Mouse (Mus musculus) neural tube, embryonic 11.5 days (tissue): Measurements from ENCODE around the gene Lipc. TPM values are rescaled to one million over a fixed set of nuclear protein-coding genes. Genes with fewer than 3 reads are reported as not detected.

Source experiments
- ATAC-seq: fragments of 200-750 bp; cut with Nextera tagmentation; 2 replicates; pipeline ENCODE4 v1.8.0; 2017; ENCODE audit warnings: moderate number of reproducible peaks, mild to moderate bottlenecking, moderate TSS enrichment, moderate library complexity; ENCODE audit not compliant: insufficient read depth, low FRiP score, low TSS enrichment
- DNase-seq: peaks from one replicate; pipeline ENCODE4 v3.0.0-alpha.2; 2015; ENCODE audit warnings: low spot score
- H3K27ac ChIP-seq: fragments of 300-500 bp; sonication (generic); 2 replicates; pipeline ENCODE4 v1.5.1; 2014; ENCODE audit warnings: low read depth, mild to moderate bottlenecking, low read length
- H3K27me3 ChIP-seq: fragments of 300-500 bp; sonication (generic); 2 replicates; pipeline ENCODE4 v1.6.1; 2014; ENCODE audit warnings: mild to moderate bottlenecking, low read length, mixed read lengths; ENCODE audit not compliant: control insufficient read depth, insufficient read depth
- H3K36me3 ChIP-seq: fragments of 300-500 bp; sonication (generic); 2 replicates; pipeline ENCODE4 v1.6.1; 2014; ENCODE audit warnings: mild to moderate bottlenecking, low read length, moderate library complexity, mixed read lengths; ENCODE audit not compliant: control insufficient read depth, insufficient read depth
- H3K4me1 ChIP-seq: fragments of 300-500 bp; sonication (generic); 2 replicates; pipeline ENCODE4 v1.6.1; 2014; ENCODE audit warnings: low read length, mixed read lengths; ENCODE audit not compliant: control insufficient read depth, insufficient read depth
- H3K4me2 ChIP-seq: fragments of 300-500 bp; sonication (generic); 2 replicates; pipeline ENCODE4 v1.6.1; 2014; ENCODE audit warnings: low read depth, mild to moderate bottlenecking, moderate library complexity
- H3K4me3 ChIP-seq: fragments of 300-500 bp; sonication (generic); 2 replicates; pipeline ENCODE4 v1.5.1; 2014; ENCODE audit warnings: low read depth, low read length
- H3K9ac ChIP-seq: fragments of 300-500 bp; sonication (generic); 2 replicates; pipeline ENCODE4 v1.6.1; 2014; ENCODE audit warnings: mild to moderate bottlenecking, low read length
- H3K9me3 ChIP-seq: fragments of 300-500 bp; sonication (generic); 2 replicates; pipeline ENCODE4 v1.6.1; 2016; ENCODE audit warnings: low read length; ENCODE audit not compliant: control insufficient read depth
- WGBS: fragments of 180-500 bp; shearing (Covaris S2); extraction: QIAGEN DNeasy Blood & Tissue Kit; methylation state at CpG from one replicate; pipeline ENCODE4 v1.1.7; 2014; 5-methylcytosine and 5-hydroxymethylcytosine counted together
- polyA plus RNA-seq: library from polyadenylated mRNA; unstranded; fragments of >200 nt; fragmentation: Nextera tagmentation; extraction: Ambion mirVana; gene quantifications from 2 replicates; pipeline ENCODE4 v1.2.1, GENCODE M21; 2014

The Lipc gene
- polyA plus RNA-seq, 1 experiment from 2014 or later, result not detected

DNA sequence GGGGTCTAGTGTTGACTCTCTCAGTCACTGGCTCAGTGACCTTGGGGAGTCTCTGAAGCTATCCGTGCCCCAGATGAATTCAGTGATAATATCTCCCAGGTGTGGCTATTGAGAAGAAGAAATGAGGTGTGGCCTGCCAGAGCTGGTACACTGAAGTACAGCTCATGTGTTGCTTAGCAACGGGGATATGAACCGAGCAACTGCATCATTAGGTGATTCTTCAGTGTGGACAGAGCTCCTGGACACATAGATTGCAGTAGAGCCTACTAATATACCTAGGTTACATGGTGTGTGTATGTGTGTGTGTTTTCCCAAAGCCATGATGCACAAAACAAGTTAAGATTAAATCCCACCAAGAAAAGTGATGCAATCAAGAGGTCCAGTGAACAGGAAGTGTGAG, 100.5 kb downstream of the Lipc start:
- no peak overlapping the region for H3K27ac ChIP-seq
- H3K9ac ChIP-seq, result no peak overlapping the region
- no peaks in the 10 kb centered on the region for H3K27me3 ChIP-seq
- H3K4me2 ChIP-seq, result no peak overlapping the region
- H3K4me3 ChIP-seq, result no peak overlapping the region
- H3K9me3 ChIP-seq, result no peaks in the 10 kb centered on the region
- H3K36me3 ChIP-seq, result no peaks in the 10 kb centered on the region
- DNase-seq (no peak), ATAC-seq (no peak)
- WGBS, result 76% methylated on average over 3 of the region's 3 CpGs
- H3K4me1 ChIP-seq, result no peaks in the 10 kb centered on the region; the same call in 1 of the 2 replicates

- DNase-seq (no peak), ATAC-seq (no peak)
- Histone ChIP-seq H3K9ac (no peak overlapping the region), H3K4me2 (no peak overlapping the region), H3K36me3 (no peaks in the 10 kb centered on the region), H3K4me3 (no peak overlapping the region), H3K9me3 (no peaks in the 10 kb centered on the region), H3K27ac (no peak overlapping the region), H3K27me3 (no peaks in the 10 kb centered on the region), H3K4me1 (no peaks in the 10 kb centered on the region)
- 64% methylated on average over 10 of the region's 10 CpGs for WGBS
Observed at GRCm38 (mm10) chr9:70848135-70848770, 103.8 kb downstream of the Lipc start.

- H3K4me2 ChIP-seq, result no peak overlapping the region
- H3K27ac ChIP-seq, result no peak overlapping the region
- no peak overlapping the region for H3K4me3 ChIP-seq
- no peaks in the 10 kb centered on the region for H3K36me3 ChIP-seq
- DNase-seq (no peak), ATAC-seq (no peak)
- H3K9ac ChIP-seq, result no peak overlapping the region
- no peaks in the 10 kb centered on the region for H3K9me3 ChIP-seq
- no peaks in the 10 kb centered on the region for H3K27me3 ChIP-seq
- H3K4me1 ChIP-seq, result no peaks in the 10 kb centered on the region
- 33% methylated on average over 8 of the region's 8 CpGs for WGBS
Observed at GRCm38 (mm10) chr9:70847627-70848051, 104.4 kb downstream of the Lipc start.

- WGBS, result 89% methylated on average over 4 of the region's 4 CpGs
Observed at GRCm38 (mm10) chr9:70843270-70843669, 108.8 kb downstream of the Lipc start.

DNA sequence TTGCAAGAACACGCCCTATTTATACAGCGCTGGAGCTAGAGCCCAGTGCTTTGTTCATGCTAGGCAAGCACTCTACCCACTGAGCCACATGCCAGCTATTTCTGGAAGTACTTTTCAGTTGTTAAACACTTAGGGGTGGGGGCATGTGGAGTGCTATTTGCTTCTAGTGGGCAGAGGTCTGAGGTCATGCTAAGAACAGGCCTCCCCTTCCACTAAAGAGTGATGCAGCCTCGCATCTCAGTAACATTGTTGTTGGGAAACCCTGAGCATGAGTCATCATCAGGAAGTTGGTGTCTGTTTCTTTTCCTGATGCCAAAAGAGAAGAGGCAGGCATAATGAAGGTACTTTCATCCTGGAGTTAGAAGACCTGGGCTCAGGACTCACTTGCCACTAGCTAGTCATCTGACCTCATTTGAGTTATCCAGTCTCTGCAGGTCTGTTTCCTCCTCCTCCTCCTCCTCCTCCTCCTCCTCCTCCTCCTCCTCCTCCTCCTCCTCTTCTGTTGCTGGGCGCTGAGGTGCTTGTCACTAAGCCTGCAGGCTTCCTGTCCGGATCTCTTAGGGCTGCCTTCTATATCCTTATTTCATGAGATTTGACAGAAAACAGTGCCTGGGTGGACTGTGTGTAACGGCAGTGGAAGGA, 109.6 kb downstream of the Lipc start:
- H3K4me2 ChIP-seq, result no peak overlapping the region
- ATAC-seq (no peak), DNase-seq (no peak)
- WGBS, result 72% methylated on average over 6 of the region's 6 CpGs
- H3K9me3 ChIP-seq, result no peaks in the 10 kb centered on the region
- H3K36me3 ChIP-seq, result no peaks in the 10 kb centered on the region
- H3K27ac ChIP-seq, result no peak overlapping the region
- no peak overlapping the region for H3K9ac ChIP-seq
- H3K4me1 ChIP-seq, result no peaks in the 10 kb centered on the region
- H3K27me3 ChIP-seq, result no peaks in the 10 kb centered on the region
- H3K4me3 ChIP-seq, result no peak overlapping the region

More at GRCm38 (mm10) chr9:70843270-70843669, 108.8 kb downstream of the Lipc start:
- Histone ChIP-seq H3K4me1 (no peaks in the 10 kb centered on the region), H3K4me3 (no peak overlapping the region), H3K36me3 (no peaks in the 10 kb centered on the region), H3K9ac (no peak overlapping the region), H3K27me3 (no peaks in the 10 kb centered on the region), H3K27ac (no peak overlapping the region), H3K9me3 (no peaks in the 10 kb centered on the region), H3K4me2 (no peak overlapping the region)
- ATAC-seq, result no peak
- DNase-seq, result no peak

GRCm38 (mm10) chr9:70841426-70842215, 110.4 kb downstream of the Lipc start:
- Histone ChIP-seq H3K9me3 (no peaks in the 10 kb centered on the region), H3K4me1 (no peaks in the 10 kb centered on the region), H3K27me3 (no peaks in the 10 kb centered on the region), H3K4me3 (no peak overlapping the region), H3K36me3 (no peaks in the 10 kb centered on the region), H3K9ac (no peak overlapping the region), H3K4me2 (no peak overlapping the region), H3K27ac (no peak overlapping the region)
- DNase-seq, result no peak
- no peak for ATAC-seq
- WGBS, result 86% methylated on average over 8 of the region's 8 CpGs

- Histone ChIP-seq H3K27me3 (no peaks in the 10 kb centered on the region), H3K4me1 (no peaks in the 10 kb centered on the region), H3K27ac (no peak overlapping the region), H3K9ac (no peak overlapping the region), H3K4me2 (no peak overlapping the region), H3K9me3 (no peaks in the 10 kb centered on the region), H3K36me3 (no peaks in the 10 kb centered on the region), H3K4me3 (no peak overlapping the region)
- ATAC-seq (no peak), DNase-seq (no peak)
- 65% methylated on average over 6 of the region's 6 CpGs for WGBS
Observed at GRCm38 (mm10) chr9:70840861-70841341, 111.1 kb downstream of the Lipc start.

DNA sequence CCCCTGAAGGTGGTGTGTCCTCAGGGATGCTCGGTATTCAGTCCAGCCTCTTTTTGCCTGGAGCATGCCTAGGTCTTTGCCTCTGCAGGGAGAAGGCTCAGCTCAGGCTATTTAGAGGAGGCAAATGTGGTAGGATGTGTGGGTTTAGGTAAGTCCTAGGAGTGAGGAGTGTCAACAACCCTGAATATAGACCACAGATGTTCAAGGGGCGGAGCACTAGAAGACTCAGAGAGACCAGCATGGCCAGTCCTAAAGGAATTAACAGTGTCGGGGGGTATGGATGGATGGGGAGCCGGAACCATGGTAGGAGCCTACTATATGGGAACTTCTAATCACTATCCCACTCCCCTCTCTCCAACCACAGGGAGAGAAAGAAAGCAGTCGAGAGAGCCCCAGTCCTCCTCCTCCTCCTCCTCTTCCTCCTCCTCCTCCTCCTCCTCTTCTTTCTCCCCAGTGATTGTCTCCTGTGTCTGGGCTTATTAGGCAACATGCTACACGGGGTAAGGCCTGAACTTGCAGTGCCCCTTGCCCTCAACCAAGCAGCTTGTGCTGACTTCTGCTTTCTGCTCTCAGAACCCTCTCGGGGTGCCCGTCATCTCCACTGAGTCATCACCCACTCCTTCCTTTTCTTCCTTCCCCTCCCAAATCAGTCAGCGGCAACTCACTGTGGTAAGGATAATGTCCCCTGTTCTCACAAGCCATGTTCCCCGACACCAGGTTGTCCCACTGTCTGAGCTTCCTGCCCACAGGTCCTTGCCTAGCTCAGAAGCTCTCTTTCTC, 113.7 kb downstream of the Lipc start:
- ATAC-seq (no peak), DNase-seq (no peak)
- Histone ChIP-seq H3K36me3 (no peaks in the 10 kb centered on the region), H3K9me3 (no peaks in the 10 kb centered on the region), H3K9ac (no peak overlapping the region), H3K4me3 (no peak overlapping the region), H3K4me2 (no peak overlapping the region), H3K4me1 (no peaks in the 10 kb centered on the region), H3K27me3 (no peaks in the 10 kb centered on the region), H3K27ac (no peak overlapping the region)
- WGBS, result 87% methylated on average over 9 of the region's 10 CpGs
